Mouse (Mus musculus) hindbrain, embryonic 14.5 days (tissue): ENCODE results near the gene Cx3cl1. TPM values are rescaled to one million over a fixed set of nuclear protein-coding genes. Genes with fewer than 3 reads are reported as not detected.

Experiments used
- ATAC-seq: fragments of 200-750 bp; cut with Nextera tagmentation; 2 replicates; pipeline ENCODE4 v1.8.0; 2017; ENCODE audit warnings: moderate number of reproducible peaks, mild to moderate bottlenecking, moderate TSS enrichment, moderate library complexity; ENCODE audit not compliant: low FRiP score
- DNase-seq: peaks from one replicate; pipeline ENCODE4 v3.0.0-alpha.2; 2015; ENCODE audit warnings: low spot score
- H3K27ac ChIP-seq: fragments of 300-500 bp; sonication (generic); 2 replicates; pipeline ENCODE4 v1.5.1; 2014; ENCODE audit warnings: mild to moderate bottlenecking, moderate library complexity
- H3K27me3 ChIP-seq: fragments of 300-500 bp; sonication (generic); 2 replicates; pipeline ENCODE4 v1.6.1; 2014; ENCODE audit warnings: mild to moderate bottlenecking, low read length, mixed read lengths; ENCODE audit not compliant: control insufficient read depth, insufficient read depth
- H3K36me3 ChIP-seq: fragments of 300-500 bp; sonication (generic); replicated peaks from 2 replicates; pipeline ENCODE4 v1.6.1; 2014; ENCODE audit not compliant: control insufficient read depth, insufficient read depth
- H3K4me1 ChIP-seq: fragments of 300-500 bp; sonication (generic); replicated peaks from 2 replicates; pipeline ENCODE4 v1.6.1; 2014; ENCODE audit warnings: antibody characterized with exemption, low read length, mixed read lengths; ENCODE audit not compliant: control insufficient read depth, insufficient read depth
- H3K4me2 ChIP-seq: fragments of 300-500 bp; sonication (generic); replicated peaks from 2 replicates; pipeline ENCODE4 v1.6.1; 2014; ENCODE audit warnings: mild to moderate bottlenecking, moderate library complexity
- H3K4me3 ChIP-seq: fragments of 300-500 bp; sonication (generic); replicated peaks from 2 replicates; pipeline ENCODE4 v1.5.1; 2014; ENCODE audit warnings: mild to moderate bottlenecking, low read length
- H3K9ac ChIP-seq: fragments of 300-500 bp; sonication (generic); 2 replicates; pipeline ENCODE4 v1.6.1; 2014
- H3K9me3 ChIP-seq: fragments of 300-500 bp; sonication (generic); 2 replicates; pipeline ENCODE4 v1.6.1; 2016; ENCODE audit warnings: low read length; ENCODE audit not compliant: control insufficient read depth
- WGBS: fragments of 180-500 bp; shearing (Covaris S2); extraction: QIAGEN DNeasy Blood & Tissue Kit; methylation state at CpG from one replicate; pipeline ENCODE4 v1.1.7; 2014; 5-methylcytosine and 5-hydroxymethylcytosine counted together
- polyA plus RNA-seq: library from polyadenylated mRNA; unstranded; fragments of >200 nt; fragmentation: Nextera tagmentation; extraction: Ambion mirVana; gene quantifications from 2 replicates; pipeline ENCODE4 v1.2.1, GENCODE M21; 2014

The Cx3cl1 gene
- polyA plus RNA-seq, 1 experiment from 2014 or later = 32.6 TPM

DNA sequence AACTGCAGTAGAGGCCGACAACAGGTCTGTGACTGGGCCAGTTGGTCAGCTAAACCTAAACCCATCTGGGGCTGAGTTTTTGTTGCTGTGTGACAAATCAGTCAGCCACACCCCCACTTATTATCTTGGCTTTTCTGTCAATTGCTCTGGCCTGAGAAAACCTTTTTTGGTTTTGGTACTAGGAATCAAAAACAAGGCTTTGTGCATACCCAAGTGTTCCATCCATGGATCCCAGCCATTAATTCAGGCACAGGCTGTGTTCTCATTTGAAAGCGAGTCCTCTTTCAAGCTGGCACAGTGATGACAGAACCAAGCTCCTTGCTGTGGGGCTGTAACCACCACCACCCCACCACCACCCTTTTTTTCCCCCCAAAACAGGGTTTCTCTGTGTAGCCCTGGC is 49.6 kb downstream of the Cx3cl1 start:
- Histone ChIP-seq H3K4me1 (no peaks in the 10 kb centered on the region), H3K27me3 (no peaks in the 10 kb centered on the region), H3K36me3 (peaks cover 45% of the 10 kb centered on the region), H3K9me3 (no peaks in the 10 kb centered on the region), H3K9ac (no peak overlapping the region), H3K27ac (no peak overlapping the region), H3K4me3 (no peak overlapping the region), H3K4me2 (no peak overlapping the region)
- DNase-seq (no peak), ATAC-seq (no peak)
- WGBS = 92% methylated on average over 2 of the region's 2 CpGs

- WGBS = 83% methylated on average over 23 of the region's 23 CpGs
- peak; percentile 55; the same call in 1 of the 2 replicates for ATAC-seq
- Histone ChIP-seq H3K36me3 (peaks cover 59% of the 10 kb centered on the region), H3K9ac (no peak overlapping the region), H3K4me1 (no peaks in the 10 kb centered on the region), H3K27ac (no peak overlapping the region), H3K4me2 (no peak overlapping the region), H3K9me3 (no peaks in the 10 kb centered on the region), H3K27me3 (no peaks in the 10 kb centered on the region), H3K4me3 (no peak overlapping the region)
- peak; percentile 48 for DNase-seq
Observed at GRCm38 (mm10) chr8:94822637-94823560, 51.1 kb downstream of the Cx3cl1 start.

DNA sequence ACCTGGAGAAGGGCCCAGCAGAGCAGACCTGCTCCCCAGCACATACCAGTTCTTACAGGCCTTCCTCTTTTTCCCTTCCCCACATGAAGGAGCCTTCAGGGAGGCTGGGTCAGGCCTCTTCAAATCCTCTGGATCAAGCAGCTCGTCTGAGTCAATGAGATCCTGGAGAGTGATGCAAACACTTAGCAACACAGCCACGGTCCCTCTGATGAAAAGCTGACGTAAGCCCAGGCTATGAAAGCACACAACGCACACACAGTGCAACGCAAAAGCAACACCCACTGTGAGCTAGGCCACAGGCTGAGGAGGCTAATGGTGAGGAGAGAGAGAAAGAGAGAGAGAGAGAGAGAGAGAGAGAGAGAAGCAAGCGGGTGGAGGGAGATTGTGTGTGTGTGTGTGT is 53.4 kb downstream of the Cx3cl1 start:
- DNase-seq (no peak), ATAC-seq (no peak)
- Histone ChIP-seq H3K4me3 (no peak overlapping the region), H3K4me1 (no peaks in the 10 kb centered on the region), H3K9ac (no peak overlapping the region), H3K4me2 (no peak overlapping the region), H3K36me3 (peaks cover 80% of the 10 kb centered on the region), H3K27ac (no peak overlapping the region), H3K9me3 (no peaks in the 10 kb centered on the region), H3K27me3 (no peaks in the 10 kb centered on the region)
- 88% methylated on average over 6 of the region's 6 CpGs for whole genome bisulfite sequencing

DNA sequence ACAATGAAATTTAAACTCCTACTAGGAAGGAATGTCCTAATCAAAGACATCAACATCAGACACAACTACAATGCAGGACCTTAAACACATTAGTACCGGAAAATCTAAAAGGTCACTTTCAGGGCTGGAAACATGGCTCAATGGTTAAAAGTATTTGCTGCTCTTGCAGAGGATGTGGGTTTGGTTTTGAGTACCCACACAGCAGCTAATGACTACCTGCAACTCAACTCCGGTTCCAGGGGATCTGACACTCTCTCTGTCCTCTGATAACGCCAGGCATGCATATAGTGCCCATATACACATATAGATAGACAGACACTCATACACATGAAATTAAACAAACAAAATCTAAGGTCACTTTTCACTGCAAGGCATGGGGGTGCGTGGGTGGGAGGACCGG is 54.4 kb downstream of the Cx3cl1 start:
- no peak overlapping the region for H3K27ac ChIP-seq
- DNase-seq = no peak
- no peaks in the 10 kb centered on the region for H3K9me3 ChIP-seq
- no peak overlapping the region for H3K4me2 ChIP-seq
- H3K27me3 ChIP-seq = no peaks in the 10 kb centered on the region
- ATAC-seq = no peak
- no peaks in the 10 kb centered on the region for H3K4me1 ChIP-seq
- WGBS = 95% methylated on average over 5 of the region's 5 CpGs
- peaks cover 90% of the 10 kb centered on the region for H3K36me3 ChIP-seq
- H3K4me3 ChIP-seq = no peak overlapping the region
- no peak overlapping the region for H3K9ac ChIP-seq

GRCm38 (mm10) chr8:94828284-94828683 is 56.5 kb downstream of the Cx3cl1 start:
- no peak for DNase-seq
- WGBS = 89% methylated on average over 6 of the region's 6 CpGs

More at GRCm38 (mm10) chr8:94828284-94828683, 56.5 kb downstream of the Cx3cl1 start:
- Histone ChIP-seq H3K9me3 (no peaks in the 10 kb centered on the region), H3K9ac (no peak overlapping the region), H3K4me2 (no peak overlapping the region), H3K4me3 (no peak overlapping the region), H3K36me3 (peaks cover 82% of the 10 kb centered on the region), H3K27me3 (no peaks in the 10 kb centered on the region), H3K4me1 (no peaks in the 10 kb centered on the region; the same call in 1 of the 2 replicates), H3K27ac (no peak overlapping the region)
- no peak for ATAC-seq

Other genes with a start within 250 kb of the Cx3cl1 start
- 21.6 and 21.8 TPM in 2 replicates for gene Cpne2, start 239.0 kb upstream of the Cx3cl1 start, polyA plus RNA-seq
- 44.8 and 46.5 TPM in 2 replicates for gene Rspry1, start 170.1 kb upstream of the Cx3cl1 start, polyA plus RNA-seq
- 75.7 and 82.7 TPM in 2 replicates for gene Fam192a, start 170.0 kb upstream of the Cx3cl1 start, polyA plus RNA-seq
- gene Arl2bp, start 105.4 kb upstream of the Cx3cl1 start, polyA plus RNA-seq = 88.2 and 96.3 TPM in 2 replicates
- gene Pllp, start 75.7 kb upstream of the Cx3cl1 start, polyA plus RNA-seq = 2.0 and 2.2 TPM in 2 replicates
- not detected in 2 replicates for gene Ccl22, start 26.4 kb upstream of the Cx3cl1 start, polyA plus RNA-seq
- 0.46 and 1.3 TPM in 2 replicates for gene Ccl17, start 38.4 kb downstream of the Cx3cl1 start, polyA plus RNA-seq
- 59.1 and 59.8 TPM in 2 replicates for gene Coq9, start 66.3 kb downstream of the Cx3cl1 start, polyA plus RNA-seq
- gene Ciapin1, start 66.3 kb downstream of the Cx3cl1 start, polyA plus RNA-seq = 151 and 171 TPM in 2 replicates
- 111 TPM in 2 replicates for gene Polr2c, start 85.4 kb downstream of the Cx3cl1 start, polyA plus RNA-seq
- 65.2 and 68.7 TPM in 2 replicates for gene Dok4, start 104.3 kb downstream of the Cx3cl1 start, polyA plus RNA-seq
- gene Ccdc102a, start 146.1 kb downstream of the Cx3cl1 start, polyA plus RNA-seq = 7.1 and 9.0 TPM in 2 replicates
- gene Adgrg5, start 151.7 kb downstream of the Cx3cl1 start, polyA plus RNA-seq = 0.23 and 0.27 TPM in 2 replicates
- gene Adgrg1, start 202.7 kb downstream of the Cx3cl1 start, polyA plus RNA-seq = 115 and 123 TPM in 2 replicates
- gene Adgrg3, start 245.7 kb downstream of the Cx3cl1 start, polyA plus RNA-seq = 1.1 and 1.2 TPM in 2 replicates